Mouse (Mus musculus): ENCODE data around the gene Mtcl1. TPM values are rescaled to one million over a fixed set of nuclear protein-coding genes. Genes with fewer than 3 reads are reported as not detected.

The Mtcl1 gene
- polyA plus RNA-seq, 1 experiment from 2014 or later: 1.5 TPM

DNA sequence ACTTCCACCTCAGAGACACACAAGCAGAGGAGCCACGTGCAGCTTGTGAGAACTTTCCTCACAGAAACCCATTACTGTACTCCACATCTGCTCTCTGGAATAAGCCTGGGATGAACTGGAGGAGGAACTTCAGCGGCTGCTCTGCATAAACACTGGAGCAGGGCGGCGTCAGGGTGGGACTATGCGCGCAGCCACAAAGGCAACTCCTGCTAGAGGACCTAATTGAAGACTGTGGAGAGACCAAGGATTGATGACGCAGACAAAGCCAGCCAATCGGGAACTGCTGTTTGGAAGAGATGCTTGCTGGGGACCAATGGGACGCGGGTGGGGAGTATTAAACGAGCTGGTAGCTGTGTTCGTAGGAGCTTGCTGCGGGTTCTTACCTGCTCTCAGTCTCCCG lies 127.6 kb downstream of the Mtcl1 start:
- Histone ChIP-seq H3K36me3 (ENCODE audit: control insufficient read depth, insufficient read depth) (no peaks in the 10 kb centered on the region), H3K9me3 (ENCODE audit: control insufficient read depth) (no peaks in the 10 kb centered on the region), H3K4me1 (replicated peaks; ENCODE audit: control insufficient read depth, insufficient read depth, low read length) (no peaks in the 10 kb centered on the region; the same call in 1 of the 2 replicates), H3K4me3 (ENCODE audit: low read depth, low read length) (no peak overlapping the region), H3K9ac (ENCODE audit: low read depth, low read length) (no peak overlapping the region), H3K27me3 (replicated peaks; ENCODE audit: control insufficient read depth, insufficient read depth, low read length) (no peaks in the 10 kb centered on the region), H3K4me2 (replicated peaks; ENCODE audit: low read depth) (no peak overlapping the region), H3K27ac (ENCODE audit: low read depth, low read length) (no peak overlapping the region)
- ATAC-seq: no peak
- WGBS: 73% methylated on average over 14 of the region's 14 CpGs
- TF ChIP-seq CTCF (IDR thresholded peaks at IDR 0.05; ENCODE audit: low read depth): no peak

GRCm38 (mm10) chr17:66320716-66321372 lies 128.7 kb downstream of the Mtcl1 start:
- WGBS: 78% methylated on average over 20 of the region's 20 CpGs
- no peaks in the 10 kb centered on the region for H3K9me3 ChIP-seq (ENCODE audit: control insufficient read depth)
- no peaks in the 10 kb centered on the region for H3K27me3 ChIP-seq (replicated peaks; ENCODE audit: control insufficient read depth, insufficient read depth, low read length)
- H3K9ac ChIP-seq (ENCODE audit: low read depth, low read length): no peak overlapping the region
- no peak for TF ChIP-seq CTCF (IDR thresholded peaks at IDR 0.05; ENCODE audit: low read depth)
- H3K27ac ChIP-seq (ENCODE audit: low read depth, low read length): no peak overlapping the region
- ATAC-seq: no peak
- no peaks in the 10 kb centered on the region for H3K36me3 ChIP-seq (ENCODE audit: control insufficient read depth, insufficient read depth)
- H3K4me2 ChIP-seq (replicated peaks; ENCODE audit: low read depth): no peak overlapping the region
- H3K4me1 ChIP-seq (replicated peaks; ENCODE audit: control insufficient read depth, insufficient read depth, low read length): no peaks in the 10 kb centered on the region; the same call in 1 of the 2 replicates
- H3K4me3 ChIP-seq (ENCODE audit: low read depth, low read length): no peak overlapping the region

DNA sequence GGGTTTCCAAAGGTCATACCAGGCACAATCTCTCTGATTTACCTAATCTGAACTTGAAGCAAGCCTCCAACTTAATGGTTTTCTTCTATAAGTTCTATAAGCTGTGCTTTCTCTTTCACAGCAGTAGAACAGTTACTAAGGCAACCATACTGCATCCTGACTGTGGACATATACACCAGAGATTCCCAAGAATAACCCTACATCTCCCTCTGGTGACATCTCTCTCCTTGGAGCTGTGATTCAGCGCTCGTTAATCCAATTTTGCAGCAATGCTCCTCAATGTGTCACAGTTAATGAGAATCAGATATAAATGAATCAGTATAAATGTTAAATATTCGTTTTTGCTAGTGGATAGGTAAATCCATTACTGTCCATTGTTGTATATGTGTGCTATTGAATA lies 131.5 kb downstream of the Mtcl1 start:
- Histone ChIP-seq H3K9me3 (ENCODE audit: control insufficient read depth) (no peaks in the 10 kb centered on the region), H3K27me3 (replicated peaks; ENCODE audit: control insufficient read depth, insufficient read depth, low read length) (no peaks in the 10 kb centered on the region), H3K4me2 (replicated peaks; ENCODE audit: low read depth) (no peak overlapping the region), H3K27ac (ENCODE audit: low read depth, low read length) (no peak overlapping the region), H3K9ac (ENCODE audit: low read depth, low read length) (no peak overlapping the region), H3K36me3 (ENCODE audit: control insufficient read depth, insufficient read depth) (no peaks in the 10 kb centered on the region), H3K4me3 (ENCODE audit: low read depth, low read length) (no peak overlapping the region), H3K4me1 (replicated peaks; ENCODE audit: control insufficient read depth, insufficient read depth, low read length) (no peaks in the 10 kb centered on the region)
- no peak for TF ChIP-seq CTCF (IDR thresholded peaks at IDR 0.05; ENCODE audit: low read depth)
- no peak for ATAC-seq
- 92% methylated on average over 3 of the region's 3 CpGs for WGBS

DNA sequence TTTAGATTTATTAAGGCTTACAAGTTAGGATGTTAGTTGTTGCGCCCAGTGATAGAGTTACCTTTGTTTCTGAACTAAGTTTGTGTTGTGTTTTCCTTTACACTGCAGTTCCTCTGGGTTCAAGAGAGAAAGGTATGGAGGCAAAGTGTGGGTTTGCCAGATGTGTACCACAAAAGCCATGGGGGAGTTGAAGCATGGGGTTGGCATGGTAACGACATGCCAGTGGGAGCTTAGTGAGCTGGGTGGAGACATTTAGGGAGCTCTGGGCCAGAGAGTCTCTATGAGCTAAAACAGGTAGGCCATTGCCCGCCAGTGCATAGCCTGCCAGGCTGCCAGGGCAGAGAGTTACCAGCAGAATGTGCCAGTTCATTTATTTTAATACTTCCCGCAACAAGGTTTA lies 132.0 kb downstream of the Mtcl1 start:
- H3K27me3 ChIP-seq (replicated peaks; ENCODE audit: control insufficient read depth, insufficient read depth, low read length): no peaks in the 10 kb centered on the region
- TF ChIP-seq CTCF (IDR thresholded peaks at IDR 0.05; ENCODE audit: low read depth): no peak
- H3K9me3 ChIP-seq (ENCODE audit: control insufficient read depth): no peaks in the 10 kb centered on the region
- WGBS: 83% methylated on average over 4 of the region's 4 CpGs
- H3K36me3 ChIP-seq (ENCODE audit: control insufficient read depth, insufficient read depth): no peaks in the 10 kb centered on the region
- H3K9ac ChIP-seq (ENCODE audit: low read depth, low read length): no peak overlapping the region
- H3K27ac ChIP-seq (ENCODE audit: low read depth, low read length): no peak overlapping the region
- no peak overlapping the region for H3K4me2 ChIP-seq (replicated peaks; ENCODE audit: low read depth)
- no peaks in the 10 kb centered on the region for H3K4me1 ChIP-seq (replicated peaks; ENCODE audit: control insufficient read depth, insufficient read depth, low read length)
- H3K4me3 ChIP-seq (ENCODE audit: low read depth, low read length): no peak overlapping the region
- ATAC-seq: no peak

DNA sequence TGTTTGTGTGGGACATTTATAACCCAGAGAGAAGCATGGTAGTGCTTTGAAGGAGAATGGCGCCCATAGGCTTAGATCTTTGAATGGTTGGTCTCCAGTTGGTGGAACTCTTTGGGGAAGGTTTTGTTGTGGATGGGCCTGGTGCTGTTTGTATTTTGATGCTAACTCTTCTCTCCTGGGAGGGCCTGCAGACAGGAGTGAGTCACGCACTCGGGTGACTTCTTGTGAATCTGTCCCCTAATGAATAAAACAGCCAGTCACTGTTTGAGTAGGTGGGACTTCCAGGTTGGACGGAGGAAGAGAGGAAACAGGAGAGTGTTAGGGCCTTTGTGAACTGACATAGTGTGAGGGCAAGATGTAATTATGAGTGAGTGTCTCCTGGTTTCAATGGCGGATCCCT lies 132.4 kb downstream of the Mtcl1 start:
- no peaks in the 10 kb centered on the region for H3K4me1 ChIP-seq (replicated peaks; ENCODE audit: control insufficient read depth, insufficient read depth, low read length)
- no peak for TF ChIP-seq CTCF (IDR thresholded peaks at IDR 0.05; ENCODE audit: low read depth)
- no peak overlapping the region for H3K4me2 ChIP-seq (replicated peaks; ENCODE audit: low read depth)
- no peak for ATAC-seq
- H3K27me3 ChIP-seq (replicated peaks; ENCODE audit: control insufficient read depth, insufficient read depth, low read length): no peaks in the 10 kb centered on the region
- H3K4me3 ChIP-seq (ENCODE audit: low read depth, low read length): no peak overlapping the region
- no peak overlapping the region for H3K27ac ChIP-seq (ENCODE audit: low read depth, low read length)
- H3K36me3 ChIP-seq (ENCODE audit: control insufficient read depth, insufficient read depth): no peaks in the 10 kb centered on the region
- H3K9me3 ChIP-seq (ENCODE audit: control insufficient read depth): no peaks in the 10 kb centered on the region
- H3K9ac ChIP-seq (ENCODE audit: low read depth, low read length): no peak overlapping the region
- WGBS: 89% methylated on average over 5 of the region's 5 CpGs

- no peaks in the 10 kb centered on the region for H3K4me1 ChIP-seq (replicated peaks; ENCODE audit: control insufficient read depth, insufficient read depth, low read length)
- 32% methylated on average over 10 of the region's 10 CpGs for whole genome bisulfite sequencing
- no peaks in the 10 kb centered on the region for H3K9me3 ChIP-seq (ENCODE audit: control insufficient read depth)
- ATAC-seq: no peak
- H3K36me3 ChIP-seq (ENCODE audit: control insufficient read depth, insufficient read depth): no peaks in the 10 kb centered on the region
- no peak overlapping the region for H3K4me2 ChIP-seq (replicated peaks; ENCODE audit: low read depth)
- H3K27me3 ChIP-seq (replicated peaks; ENCODE audit: control insufficient read depth, insufficient read depth, low read length): no peaks in the 10 kb centered on the region
- H3K27ac ChIP-seq (ENCODE audit: low read depth, low read length): no peak overlapping the region
- no peak overlapping the region for H3K4me3 ChIP-seq (ENCODE audit: low read depth, low read length)
- H3K9ac ChIP-seq (ENCODE audit: low read depth, low read length): no peak overlapping the region
- TF ChIP-seq CTCF (IDR thresholded peaks at IDR 0.05; ENCODE audit: low read depth): no peak
These were observed 134.1 kb downstream of the Mtcl1 start for GRCm38 (mm10) chr17:66315451-66315850.

All from intestine, postnatal 0 days (tissue).